Mouse (Mus musculus): ENCODE data around the gene Neurod6.

Neurod6 gene

DNA sequence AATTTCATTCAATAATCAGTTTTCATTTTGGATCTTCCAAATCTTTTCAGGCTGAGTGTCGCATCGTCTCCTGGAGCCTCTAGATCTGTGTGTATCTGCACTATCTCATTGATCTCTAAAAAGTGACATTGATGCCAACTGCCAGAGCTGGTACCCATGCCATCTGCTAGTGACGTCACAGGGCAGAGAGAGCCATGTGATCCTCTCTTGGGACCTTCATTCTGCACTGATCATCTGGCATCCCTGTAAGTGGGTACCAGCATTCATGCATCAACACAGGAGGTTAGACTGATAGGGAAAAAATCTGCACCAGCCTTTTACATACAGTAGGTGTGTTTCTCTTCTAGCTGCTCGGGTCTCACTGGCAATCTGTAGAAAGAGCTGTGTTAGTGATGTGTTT, at the start of gene Neurod6:
TSS of gene Neurod6 (minus strand) at position 290 of the 400 bp plus-strand sequence.
- in situ Hi-C loops (cut with MboI; ENCODE audit: low pct_unique_long_range_greater_than_20kb in 1 of 2, low sequenced_read_pairs in 2 of 2, unreplicated experiment in 1 of 2): no loop called here

DNA sequence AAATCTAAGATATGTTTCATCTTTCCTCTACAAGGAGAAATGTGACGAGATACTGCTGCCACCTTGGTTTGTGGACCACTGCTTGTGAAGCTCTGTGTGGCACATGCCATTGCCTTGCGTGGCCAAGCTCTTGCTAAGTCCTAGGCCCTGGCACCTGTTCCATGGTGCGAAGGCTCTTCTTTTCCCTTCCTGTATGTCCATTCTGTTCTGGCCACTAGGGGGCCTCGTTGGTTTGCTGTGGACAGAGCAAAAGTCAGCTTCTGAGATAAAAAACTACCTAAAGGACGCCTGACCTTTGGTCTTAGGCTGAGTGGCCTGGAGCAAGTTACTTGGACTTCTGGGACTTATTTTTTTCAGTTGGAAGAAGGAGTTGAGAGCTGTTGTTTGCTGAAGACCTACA, 36.1 kb upstream of the Neurod6 start:
- in situ Hi-C loops (cut with MboI; ENCODE audit: low pct_unique_long_range_greater_than_20kb in 1 of 2, low sequenced_read_pairs in 2 of 2, unreplicated experiment in 1 of 2): loop anchor here in 1 of 2 experiments (25.0 kb wide), 1 partner anchor 95 kb away; no protein-coding TSS in a partner anchor

GRCm38 (mm10) chr6:55715446-55715845, 34.4 kb upstream of the Neurod6 start:
- in situ Hi-C loops (cut with MboI; ENCODE audit: low pct_unique_long_range_greater_than_20kb in 1 of 2, low sequenced_read_pairs in 2 of 2, unreplicated experiment in 1 of 2): loop anchor here in 1 of 2 experiments (25.0 kb wide), 1 partner anchor 97 kb away; no protein-coding TSS in a partner anchor

GRCm38 (mm10) chr6:55710913-55711312, 29.9 kb upstream of the Neurod6 start:
- in situ Hi-C loops (cut with MboI; ENCODE audit: low pct_unique_long_range_greater_than_20kb in 1 of 2, low sequenced_read_pairs in 2 of 2, unreplicated experiment in 1 of 2): loop anchor here in 1 of 2 experiments (25.0 kb wide), 1 partner anchor 101 kb away; no protein-coding TSS in a partner anchor

- in situ Hi-C loops (cut with MboI; ENCODE audit: low pct_unique_long_range_greater_than_20kb in 1 of 2, low sequenced_read_pairs in 2 of 2, unreplicated experiment in 1 of 2): loop anchor here in 1 of 2 experiments (25.0 kb wide), 1 partner anchor 108 kb away; no protein-coding TSS in a partner anchor
Measured at GRCm38 (mm10) chr6:55704759-55705104, 23.7 kb upstream of the Neurod6 start.

DNA sequence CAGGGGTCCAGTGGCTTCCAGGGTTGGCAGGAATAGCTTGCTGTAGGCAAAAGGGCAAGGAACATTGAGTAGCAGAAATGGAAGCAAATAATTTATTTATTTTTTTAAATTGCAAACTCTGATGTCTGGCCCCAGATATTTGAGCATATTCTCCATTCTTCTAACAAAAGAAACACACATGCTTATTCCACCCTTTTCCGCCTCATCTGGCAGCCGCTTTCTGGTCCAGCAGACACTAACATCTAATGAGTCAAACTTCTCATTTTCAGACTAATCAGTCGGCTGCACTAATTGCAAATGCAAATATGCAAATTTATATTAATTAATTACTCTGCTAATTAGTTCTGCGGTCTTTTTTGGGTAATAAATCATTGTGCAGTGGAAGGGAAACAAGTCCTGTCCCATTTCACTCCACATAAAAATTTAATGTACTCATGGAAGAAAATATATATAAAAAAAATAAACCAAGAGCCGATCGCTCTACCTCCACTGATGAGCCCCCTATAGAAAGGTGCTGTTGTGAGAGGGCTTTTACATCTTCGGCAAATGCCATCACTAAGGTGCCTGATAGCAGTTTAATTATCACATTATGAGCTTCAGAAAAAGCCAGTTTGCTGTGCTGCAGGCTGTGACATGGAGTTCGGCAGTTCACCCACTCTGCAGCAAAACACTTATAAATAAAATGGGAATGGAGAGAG, 23.1 kb upstream of the Neurod6 start:
- in situ Hi-C loops (cut with MboI; ENCODE audit: low pct_unique_long_range_greater_than_20kb in 1 of 2, low sequenced_read_pairs in 2 of 2, unreplicated experiment in 1 of 2): loop anchor here in 1 of 2 experiments (25.0 kb wide), 1 partner anchor 108 kb away; no protein-coding TSS in a partner anchor

DNA sequence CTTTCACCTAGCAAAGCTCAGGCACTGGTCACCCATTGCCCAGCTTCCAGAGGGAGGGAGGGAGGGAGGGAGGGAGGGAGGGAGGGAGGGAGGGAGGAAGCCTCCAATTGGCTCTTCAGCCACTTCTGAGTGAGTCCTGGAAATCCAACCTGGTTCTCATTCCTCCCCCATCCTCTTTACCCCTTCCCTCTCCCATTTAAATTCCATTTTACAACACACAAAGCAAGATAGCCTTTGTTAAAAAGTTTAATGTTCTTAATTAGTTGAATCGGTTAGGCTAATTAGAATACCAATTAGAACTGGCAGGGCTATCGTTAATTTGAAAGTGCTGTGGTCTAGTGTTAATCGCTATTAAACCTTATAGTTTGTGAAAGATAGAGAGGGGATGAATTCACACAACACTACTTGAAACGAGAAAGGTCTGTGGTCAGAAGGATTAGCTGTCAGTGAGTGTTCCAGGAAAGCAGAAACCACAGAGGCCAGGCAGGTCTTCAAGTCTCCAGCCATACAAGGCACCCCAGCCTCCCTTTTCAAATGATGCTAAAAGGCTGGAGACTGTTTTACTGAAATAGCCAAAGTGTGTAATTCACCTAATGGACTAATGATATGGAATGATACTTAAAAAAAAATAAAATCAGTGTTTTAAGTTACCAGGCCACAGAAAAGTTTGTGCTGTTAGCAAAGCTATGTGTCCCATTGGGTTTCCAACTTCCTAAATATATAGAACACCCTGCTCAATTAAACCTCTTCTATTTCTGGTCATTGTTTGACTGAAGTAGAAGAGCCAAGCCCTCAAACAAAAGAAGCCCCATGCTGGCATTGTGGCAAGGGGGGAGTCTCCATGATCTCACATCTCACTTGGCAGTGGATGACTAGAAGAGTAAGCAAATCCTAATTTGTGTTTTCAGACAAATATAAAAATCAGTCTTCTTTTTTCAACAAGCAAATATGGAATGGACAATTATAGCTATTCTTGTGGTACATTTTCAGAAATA, 19.6 kb upstream of the Neurod6 start:
- in situ Hi-C loops (cut with MboI; ENCODE audit: low pct_unique_long_range_greater_than_20kb in 1 of 2, low sequenced_read_pairs in 2 of 2, unreplicated experiment in 1 of 2): loop anchor here in 1 of 2 experiments (25.0 kb wide), 1 partner anchor 112 kb away; no protein-coding TSS in a partner anchor

GRCm38 (mm10) chr6:55690015-55690531, 9.0 kb upstream of the Neurod6 start:
- in situ Hi-C loops (cut with MboI; ENCODE audit: low pct_unique_long_range_greater_than_20kb in 1 of 2, low sequenced_read_pairs in 2 of 2, unreplicated experiment in 1 of 2): no loop called here

DNA sequence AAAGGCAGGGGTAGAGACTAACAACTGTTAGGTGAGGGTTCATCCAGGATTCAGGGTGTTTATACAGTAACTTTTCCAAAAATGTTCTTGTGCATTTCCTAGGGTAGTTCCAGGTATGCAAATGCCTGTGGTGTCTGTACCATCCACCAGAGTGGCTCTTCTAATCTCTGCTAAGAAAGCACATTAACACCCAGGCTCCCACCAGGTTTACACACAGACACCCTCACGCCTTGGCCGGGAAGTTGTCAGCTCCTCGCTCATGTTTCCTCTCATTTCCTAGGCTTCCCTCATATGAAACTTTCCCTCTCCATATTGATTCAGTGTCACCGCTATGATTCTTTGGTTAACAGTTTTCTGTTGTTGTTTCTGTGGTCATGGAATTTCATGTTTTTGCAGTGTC, 2.4 kb upstream of the Neurod6 start:
- in situ Hi-C loops (cut with MboI; ENCODE audit: low pct_unique_long_range_greater_than_20kb in 1 of 2, low sequenced_read_pairs in 2 of 2, unreplicated experiment in 1 of 2): no loop called here

GRCm38 (mm10) chr6:55682886-55683285, 1.8 kb upstream of the Neurod6 start:
- in situ Hi-C loops (cut with MboI; ENCODE audit: low pct_unique_long_range_greater_than_20kb in 1 of 2, low sequenced_read_pairs in 2 of 2, unreplicated experiment in 1 of 2): no loop called here

DNA sequence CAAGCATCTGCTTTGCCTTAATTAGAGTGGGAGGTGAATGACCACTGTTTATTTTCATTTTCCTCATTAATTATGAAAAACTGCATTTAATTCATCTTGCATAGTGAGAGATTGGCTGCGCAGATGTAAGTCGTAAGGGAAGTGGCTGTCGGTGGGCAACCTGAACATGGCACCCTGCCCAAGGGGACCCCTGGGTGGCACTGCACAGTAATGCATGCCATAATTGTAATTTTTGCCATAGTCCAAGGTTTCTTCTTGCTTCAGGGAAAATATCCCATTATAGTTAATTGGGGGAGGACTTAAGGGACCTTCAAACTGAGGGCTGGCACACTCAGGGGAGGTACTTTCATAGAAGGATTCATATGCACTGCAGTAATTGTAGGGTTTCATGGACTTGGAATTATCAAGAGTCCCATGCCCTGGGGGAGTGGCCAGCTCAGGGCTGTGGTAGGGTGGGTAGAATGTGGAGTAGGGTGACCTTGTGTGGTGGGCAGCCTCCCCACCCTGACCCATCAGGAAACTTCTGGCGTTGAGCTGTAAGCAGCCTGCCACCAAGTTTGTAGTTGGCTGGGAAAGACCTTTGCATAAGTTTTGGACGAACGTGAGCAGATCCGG, 2.4 kb downstream of the Neurod6 start:
- in situ Hi-C loops (cut with MboI; ENCODE audit: low pct_unique_long_range_greater_than_20kb in 1 of 2, low sequenced_read_pairs in 2 of 2, unreplicated experiment in 1 of 2): no loop called here

- in situ Hi-C loops (cut with MboI; ENCODE audit: low pct_unique_long_range_greater_than_20kb in 1 of 2, low sequenced_read_pairs in 2 of 2, unreplicated experiment in 1 of 2): no loop called here
Measured at GRCm38 (mm10) chr6:55677326-55677725, 3.7 kb downstream of the Neurod6 start.

GRCm38 (mm10) chr6:55676663-55677311, 4.3 kb downstream of the Neurod6 start:
- in situ Hi-C loops (cut with MboI; ENCODE audit: low pct_unique_long_range_greater_than_20kb in 1 of 2, low sequenced_read_pairs in 2 of 2, unreplicated experiment in 1 of 2): no loop called here

DNA sequence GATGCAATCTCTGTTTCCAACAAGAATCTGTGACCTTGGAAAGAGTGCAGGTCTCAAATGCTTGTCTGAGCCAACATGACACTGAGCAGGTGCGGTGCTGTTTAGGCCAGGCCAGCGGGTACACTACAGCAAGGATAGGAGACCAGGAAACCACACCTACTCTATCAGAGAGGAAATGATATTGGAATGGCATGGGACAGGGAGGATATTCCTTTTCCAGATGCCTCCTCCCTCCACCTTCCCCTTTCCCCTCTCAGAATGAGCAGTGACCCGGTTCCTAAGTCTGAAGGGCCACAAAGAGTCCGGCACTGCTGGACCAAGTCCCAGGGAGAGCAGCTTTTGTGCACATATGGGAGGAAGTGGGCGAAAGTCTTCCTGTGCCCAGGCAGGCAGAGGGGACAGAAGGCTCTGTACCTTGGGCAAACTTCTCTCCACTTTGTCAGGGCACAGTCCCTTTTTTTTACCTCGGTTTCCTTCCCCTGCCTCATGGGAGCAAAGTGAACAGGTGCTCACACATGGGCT, 4.9 kb downstream of the Neurod6 start:
- in situ Hi-C loops (cut with MboI; ENCODE audit: low pct_unique_long_range_greater_than_20kb in 1 of 2, low sequenced_read_pairs in 2 of 2, unreplicated experiment in 1 of 2): no loop called here

DNA sequence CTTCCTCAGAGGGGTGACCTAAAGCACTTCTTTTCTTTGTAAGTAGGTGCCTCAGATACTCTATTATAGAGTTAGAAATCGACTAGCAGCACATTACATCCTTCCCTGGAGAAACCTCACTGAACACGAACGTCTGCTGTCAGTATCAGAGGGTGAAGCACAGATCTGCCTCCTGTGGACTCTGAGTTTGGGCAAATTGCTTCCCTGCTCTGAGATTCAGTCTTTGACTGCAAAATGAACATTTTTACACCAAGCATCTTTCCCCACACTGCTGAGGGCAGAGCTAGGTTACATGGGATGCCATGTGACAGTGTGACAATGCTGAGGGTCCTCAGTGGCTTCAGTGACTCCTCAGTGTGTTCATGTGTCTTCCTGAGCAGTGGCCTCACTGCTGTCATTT, 13.3 kb downstream of the Neurod6 start:
- in situ Hi-C loops (cut with MboI; ENCODE audit: low pct_unique_long_range_greater_than_20kb in 1 of 2, low sequenced_read_pairs in 2 of 2, unreplicated experiment in 1 of 2): no loop called here

DNA sequence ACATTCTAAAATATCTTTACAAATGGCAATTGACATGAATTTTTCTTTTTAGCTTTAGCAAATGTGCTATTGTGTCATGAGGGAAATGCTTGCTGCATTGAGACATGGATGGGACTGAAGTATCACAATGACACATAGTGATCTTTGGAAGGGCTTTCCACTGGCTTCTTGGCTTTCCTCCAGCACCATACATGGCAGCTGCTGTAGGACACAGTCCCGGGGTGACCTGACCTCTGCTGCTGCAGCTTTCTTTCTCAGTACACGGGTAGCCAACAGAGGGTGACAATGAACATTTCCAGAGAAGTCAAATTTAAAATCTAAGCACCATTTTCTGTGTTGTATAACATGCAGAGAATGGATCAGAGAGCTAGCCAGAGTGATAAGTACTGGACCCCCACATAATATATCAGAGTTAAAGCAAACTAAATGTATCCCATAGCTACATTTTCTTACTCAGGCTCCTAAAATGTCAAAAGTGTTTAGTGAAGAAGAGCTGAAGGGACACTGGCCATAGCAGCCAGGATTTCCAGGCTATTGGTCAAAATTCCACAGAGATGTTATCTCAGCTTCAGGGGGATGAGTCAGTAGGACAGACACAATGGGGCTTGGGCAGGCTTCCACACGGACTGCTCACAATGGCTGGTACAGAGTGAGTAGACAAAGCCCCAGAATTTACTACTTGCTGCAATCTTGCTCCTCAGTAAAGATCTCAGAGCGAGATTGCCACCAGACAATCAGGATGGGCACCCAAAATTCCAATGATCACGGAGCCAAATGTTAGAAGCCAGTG, 19.7 kb downstream of the Neurod6 start:
- in situ Hi-C loops (cut with MboI; ENCODE audit: low pct_unique_long_range_greater_than_20kb in 1 of 2, low sequenced_read_pairs in 2 of 2, unreplicated experiment in 1 of 2): no loop called here

- in situ Hi-C loops (cut with MboI; ENCODE audit: low pct_unique_long_range_greater_than_20kb in 1 of 2, low sequenced_read_pairs in 2 of 2, unreplicated experiment in 1 of 2): no loop called here
Measured at GRCm38 (mm10) chr6:55649996-55650395, 31.1 kb downstream of the Neurod6 start.

Measured in mouse embryonic stem cell (cell line).